In the genomic region with DNA sequence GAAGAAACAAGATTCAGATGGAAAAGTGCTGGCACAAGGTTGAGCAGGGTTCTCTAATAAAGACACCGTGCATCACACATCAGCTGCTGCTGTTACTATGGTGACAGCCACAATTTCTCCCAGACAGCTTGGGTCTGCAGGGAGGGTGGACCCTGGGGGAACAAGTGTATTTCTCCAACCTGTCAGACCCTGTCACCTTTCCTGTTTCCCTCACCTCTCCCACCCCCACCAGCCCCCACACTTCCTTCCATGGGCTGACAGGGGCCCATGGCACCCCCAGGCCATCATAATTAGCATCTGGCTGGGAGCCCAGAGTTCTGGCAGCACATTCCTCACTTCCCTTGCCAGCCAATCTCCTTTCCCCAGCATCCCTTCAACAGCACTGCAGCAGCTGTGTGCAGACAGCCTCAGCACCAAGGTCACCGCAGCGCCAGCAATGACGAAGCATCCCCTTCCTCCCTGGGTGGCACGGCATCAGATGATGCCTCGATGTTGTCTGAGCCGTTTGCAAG, we compare ENCODE assay signal across 8 mouse cellular contexts. TPM values are rescaled to one million over a fixed set of nuclear protein-coding genes. Genes with fewer than 3 reads are reported as not detected.
DNase-seq lines count a peak whose midpoint lies in the region; ATAC-seq and TF ChIP-seq lines count a peak whose summit lies in the region.

No protein-coding gene starts in this region.

- no peaks in the 10 kb centered on the region for H3K27me3 ChIP-seq in cerebellum, adult 2 months (ENCODE audit: control insufficient read depth, insufficient read depth, low read length)
- H3K27me3 ChIP-seq in hindbrain, embryonic 13.5 days: no peaks in the 10 kb centered on the region
- no peaks in the 10 kb centered on the region for H3K27me3 ChIP-seq in splenic B cell, adult 2 months (ENCODE audit: control insufficient read depth, insufficient read depth, low read length, poor library complexity, severe bottlenecking)

- WGBS in cerebellum, adult 2 months: 3% methylated on average over 7 of the region's 7 CpGs
- 1% methylated on average over 7 of the region's 7 CpGs for WGBS in hindbrain, embryonic 13.5 days

- H3K9me3 ChIP-seq in hindbrain, embryonic 13.5 days: no peaks in the 10 kb centered on the region

- peak overlapping the region; percentile 57 for H3K4me2 ChIP-seq in hindbrain, embryonic 13.5 days

- ATAC-seq in hindbrain, embryonic 13.5 days (ENCODE audit: low FRiP score): peak; percentile 94
- ATAC-seq in megakaryocyte progenitor cell, adult 5-6 weeks (replicated peaks; ENCODE audit: poor library complexity): peak; percentile 65

- peak; percentile 73 for DNase-seq in NIH3T3 (ENCODE audit: low read depth)
- peak; percentile 45 for DNase-seq in cerebellum, adult 2 months
- peak; percentile 72 to 78 for DNase-seq in frontal cortex, postnatal 10 days (ENCODE audit: low spot score in 2 of 2)
- DNase-seq in layer of hippocampus, adult 9-11 months: peak; percentile 83
- DNase-seq in splenic B cell, adult 2 months (ENCODE audit: low read depth, low spot score): peak; percentile 7
- DNase-seq in ovary, postnatal 14 days (ENCODE audit: low spot score): no peak

- peak overlapping the region; percentile 39 for H3K9ac ChIP-seq in hindbrain, embryonic 13.5 days

- H3K36me3 ChIP-seq in hindbrain, embryonic 13.5 days: no peaks in the 10 kb centered on the region
- no peaks in the 10 kb centered on the region for H3K36me3 ChIP-seq in splenic B cell, adult 2 months (ENCODE audit: control insufficient read depth, insufficient read depth, low read length, poor library complexity, severe bottlenecking)

- no peak overlapping the region for H3K27ac ChIP-seq in cerebellum, adult 2 months (ENCODE audit: insufficient read depth, low read length)
- H3K27ac ChIP-seq in hindbrain, embryonic 13.5 days: peak overlapping the region; percentile 95

- TF ChIP-seq CTCF in cerebellum, adult 2 months (IDR thresholded peaks at IDR 0.05; ENCODE audit: borderline replicate concordance, insufficient read depth, low read depth, low read length): no peak

- H3K4me3 ChIP-seq in cerebellum, adult 2 months (replicated peaks; ENCODE audit: insufficient read depth, low read depth, low read length): no peak overlapping the region
- H3K4me3 ChIP-seq in hindbrain, embryonic 13.5 days: peak overlapping the region; percentile 25

- H3K4me1 ChIP-seq in cerebellum, adult 2 months (ENCODE audit: control insufficient read depth, insufficient read depth, low read length): peaks cover 3% of the 10 kb centered on the region; the same call in 1 of the 2 replicates
- H3K4me1 ChIP-seq in hindbrain, embryonic 13.5 days (replicated peaks): peaks cover 36% of the 10 kb centered on the region

- TF ChIP-seq POLR2A in cerebellum, adult 2 months (IDR thresholded peaks at IDR 0.05; ENCODE audit: borderline replicate concordance, insufficient read depth, low read length): no peak

RNA-seq across cellular contexts. Expression of a gene that starts 39.4 kb away (rescaled TPM):
- polyA plus RNA-seq in cerebellum, adult 2 months (2012; rRNA removed): 91.0 and 95.3 TPM in 2 replicates
- 59.0 and 63.2 TPM in 2 replicates for polyA plus RNA-seq in hindbrain, embryonic 13.5 days (2015; fragmentation: Nextera tagmentation; extraction: Ambion mirVana)
- 20.9 and 29.3 TPM in 2 replicates for total RNA-seq in megakaryocyte progenitor cell, adult 5-6 weeks (2015)
- 20.2 and 51.3 TPM in 2 replicates for total RNA-seq in megakaryocyte progenitor cell, adult 5-6 weeks (2017)
